Mouse (Mus musculus): ENCODE data around the gene Olfr788.

GRCm38 (mm10) chr10:129484452-129484851, 13.7 kb downstream of the Olfr788 start, which contains the start of gene Olfr789:
- TF ChIP-seq POLR2A (IDR thresholded peaks at IDR 0.05; ENCODE audit: low read depth, low read length) (no peak), CTCF (IDR thresholded peaks at IDR 0.05; ENCODE audit: extremely low read depth, insufficient read depth, insufficient read length, insufficient replicate concordance) (no peak)
